Mouse (Mus musculus): Measurements from ENCODE around the gene Nprl2.
"Not testable (repeated sequence)": the region's sequence is repeated elsewhere in the genome, so short reads cannot be mapped to it uniquely, and the experiment has no call there.

The Nprl2 gene

GRCm38 (mm10) chr9:107553541-107554318 is 11.7 kb downstream of the Nprl2 start:
- peak; percentile 62 for DNase-seq (ENCODE audit: low read depth)

- peak; percentile 100 for DNase-seq (ENCODE audit: low read depth)
Observed at GRCm38 (mm10) chr9:107554319-107554825, 12.3 kb downstream of the Nprl2 start.

- no peak for DNase-seq (ENCODE audit: low read depth)
Observed at GRCm38 (mm10) chr9:107555031-107555457, 13.0 kb downstream of the Nprl2 start.

- no peak for DNase-seq (ENCODE audit: low read depth)
Observed at GRCm38 (mm10) chr9:107555701-107556100, 13.7 kb downstream of the Nprl2 start.

- DNase-seq (ENCODE audit: low read depth): no peak
Observed at GRCm38 (mm10) chr9:107556346-107556745, 14.3 kb downstream of the Nprl2 start.

GRCm38 (mm10) chr9:107563029-107563581 is 21.1 kb downstream of the Nprl2 start, which contains the start of gene Tusc2:
TSS of gene Tusc2 (plus strand) at chr9:107563255.
- peak; percentile 91 for DNase-seq (ENCODE audit: low read depth)

- not testable (repeated sequence) for DNase-seq (ENCODE audit: low read depth)
Observed at GRCm38 (mm10) chr9:107565556-107565955, 23.5 kb downstream of the Nprl2 start.

GRCm38 (mm10) chr9:107566041-107566709 is 24.1 kb downstream of the Nprl2 start:
- DNase-seq (ENCODE audit: low read depth): peak; percentile 87

GRCm38 (mm10) chr9:107566855-107567254 is 24.8 kb downstream of the Nprl2 start:
- no peak for DNase-seq (ENCODE audit: low read depth)

GRCm38 (mm10) chr9:107567702-107568319 is 25.8 kb downstream of the Nprl2 start, which contains the start of gene Hyal2:
TSS of gene Hyal2 (plus strand) at chr9:107567945.
- DNase-seq (ENCODE audit: low read depth): no peak

GRCm38 (mm10) chr9:107568331-107569261 is 26.6 kb downstream of the Nprl2 start:
- peak; percentile 89 for DNase-seq (ENCODE audit: low read depth)

GRCm38 (mm10) chr9:107569270-107569669 is 27.2 kb downstream of the Nprl2 start:
- DNase-seq (ENCODE audit: low read depth): no peak

GRCm38 (mm10) chr9:107570016-107570415 is 28.0 kb downstream of the Nprl2 start:
- DNase-seq (ENCODE audit: low read depth): no peak

- no peak for DNase-seq (ENCODE audit: low read depth)
Observed at GRCm38 (mm10) chr9:107570845-107571244, 28.8 kb downstream of the Nprl2 start.

- no peak for DNase-seq (ENCODE audit: low read depth)
Observed at GRCm38 (mm10) chr9:107571534-107572326, 29.7 kb downstream of the Nprl2 start.

GRCm38 (mm10) chr9:107572327-107572662 is 30.3 kb downstream of the Nprl2 start:
- DNase-seq (ENCODE audit: low read depth): no peak

- not testable (repeated sequence) for DNase-seq (ENCODE audit: low read depth)
Observed at GRCm38 (mm10) chr9:107573774-107574173, 31.7 kb downstream of the Nprl2 start.

GRCm38 (mm10) chr9:107575579-107576356 is 33.7 kb downstream of the Nprl2 start:
- DNase-seq (ENCODE audit: low read depth): no peak

- no peak for DNase-seq (ENCODE audit: low read depth)
Observed at GRCm38 (mm10) chr9:107576357-107577107, 34.5 kb downstream of the Nprl2 start, which contains the start of gene Hyal1. TSS of gene Hyal1 (plus strand) at chr9:107576927.

Measured in naive thymus-derived CD4-positive, alpha-beta T cell, adult 2 months (primary cell).